Mouse (Mus musculus) adrenal gland, adult (tissue): ENCODE measurements around the gene Csnk1g2.
"Not testable (repeated sequence)": the region's sequence is repeated elsewhere in the genome, so short reads cannot be mapped to it uniquely, and the experiment has no call there.

ENCODE experiments used
- DNase-seq, 2 experiments: peaks; one replicate each; pipeline ENCODE4 v3.0.0; 2022 to 2023; ENCODE audit warnings: low spot score in 1 of 2; ENCODE audit not compliant: inconsistent age in 2 of 2

Gene Csnk1g2

DNA sequence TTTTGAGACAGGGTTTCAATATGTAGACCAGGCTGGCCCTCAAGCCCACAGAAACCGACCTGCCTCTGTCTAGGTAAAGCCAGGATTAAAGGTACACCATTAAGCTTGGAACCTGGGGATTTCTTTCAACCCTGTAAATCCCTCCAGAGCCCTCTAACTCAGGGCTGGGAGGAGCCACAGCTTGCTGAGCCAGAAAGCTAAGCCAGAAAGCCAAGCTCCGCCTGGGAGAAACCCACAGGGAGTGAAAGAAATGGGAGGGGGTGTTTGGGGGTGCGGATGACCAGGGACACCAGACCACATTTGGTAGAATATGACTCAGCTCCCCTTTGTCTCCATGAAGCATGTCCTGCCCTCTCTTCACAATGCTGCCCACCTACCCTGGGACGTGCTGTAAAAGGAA, 26.3 kb upstream of the Csnk1g2 start:
- no peak for DNase-seq

DNA sequence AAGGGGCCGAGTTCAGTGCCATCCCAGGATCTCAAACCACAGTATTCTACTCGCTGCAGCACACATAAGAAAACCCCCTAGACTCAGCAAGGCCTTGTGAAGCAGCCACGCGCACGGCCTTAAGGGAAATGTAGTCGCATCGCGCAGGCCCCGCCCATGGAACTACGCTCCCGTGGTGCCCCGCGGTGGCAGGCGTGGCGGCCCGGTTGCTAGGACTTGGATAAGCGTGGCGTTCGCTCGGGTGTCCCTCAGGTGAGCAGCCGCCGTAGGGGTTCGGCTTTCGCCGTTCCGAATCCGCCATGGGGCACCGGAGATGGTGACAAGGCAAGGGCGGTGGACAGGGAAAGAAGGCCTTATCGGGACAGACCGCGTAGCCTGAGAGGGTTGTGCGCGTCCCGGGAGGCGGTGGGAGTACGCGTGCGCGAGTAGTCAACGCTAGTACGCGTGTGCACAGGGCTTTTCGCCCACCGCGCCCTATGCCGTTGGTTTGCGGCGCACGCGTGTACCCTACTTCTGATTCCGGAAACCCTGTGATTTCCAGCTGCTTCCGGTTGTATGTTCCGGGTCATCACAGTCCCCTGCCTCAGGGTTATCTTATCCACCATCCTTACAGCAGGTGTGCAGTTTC, 19.8 kb upstream of the Csnk1g2 start, which contains the start of the genes Scamp4 and Adat3:
Scamp4 (plus strand) TSS at position 175 of the 628 bp plus-strand sequence.
Adat3 (plus strand) TSS at position 183 of the 628 bp plus-strand sequence.
- peak; percentile 95 to 99 for DNase-seq

DNA sequence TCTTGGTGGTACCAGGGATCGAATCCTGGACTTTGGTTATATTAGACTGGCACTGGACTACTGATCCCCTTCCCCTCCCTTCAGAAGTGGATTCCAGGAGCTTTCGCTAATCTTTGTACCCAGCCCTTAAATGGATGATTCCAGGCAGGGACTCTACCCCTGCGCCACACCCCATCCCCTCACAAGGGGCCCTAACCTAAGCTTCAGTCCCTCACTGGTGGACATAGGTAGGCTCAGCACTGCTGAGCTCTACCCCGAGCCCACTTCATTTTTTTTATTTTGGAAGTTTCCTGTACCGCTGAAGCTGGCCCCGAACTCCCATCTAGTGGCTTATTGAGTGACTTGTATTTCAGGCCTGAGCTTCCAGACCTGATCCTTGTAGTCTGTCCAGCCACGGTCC, 19.3 kb upstream of the Csnk1g2 start:
- no peak for DNase-seq

DNA sequence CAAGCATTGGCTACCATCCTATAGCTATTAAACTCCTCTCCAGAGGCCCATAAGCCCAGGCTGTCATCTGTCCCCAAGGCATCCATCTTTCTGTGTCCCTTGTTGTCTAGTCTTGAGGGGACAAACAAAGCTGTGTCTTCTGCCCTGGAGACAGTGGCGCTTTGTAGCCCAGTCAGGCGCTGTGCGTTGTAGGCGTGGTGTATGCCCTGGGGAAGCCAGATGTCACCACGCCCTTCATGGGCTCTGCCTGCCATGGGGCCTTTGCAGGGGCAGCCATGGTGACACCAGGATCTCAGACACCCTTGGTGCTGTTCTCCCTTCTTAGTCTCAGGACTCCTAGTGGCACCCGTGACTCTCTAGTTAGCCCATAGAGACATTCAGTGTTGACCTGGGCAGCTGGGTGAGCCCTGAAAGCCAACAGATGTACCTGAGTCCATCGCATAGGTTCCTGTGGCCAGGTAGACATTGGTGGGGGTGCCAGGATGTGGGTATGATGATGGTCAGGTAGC, 18.6 kb upstream of the Csnk1g2 start:
- DNase-seq: no peak

DNA sequence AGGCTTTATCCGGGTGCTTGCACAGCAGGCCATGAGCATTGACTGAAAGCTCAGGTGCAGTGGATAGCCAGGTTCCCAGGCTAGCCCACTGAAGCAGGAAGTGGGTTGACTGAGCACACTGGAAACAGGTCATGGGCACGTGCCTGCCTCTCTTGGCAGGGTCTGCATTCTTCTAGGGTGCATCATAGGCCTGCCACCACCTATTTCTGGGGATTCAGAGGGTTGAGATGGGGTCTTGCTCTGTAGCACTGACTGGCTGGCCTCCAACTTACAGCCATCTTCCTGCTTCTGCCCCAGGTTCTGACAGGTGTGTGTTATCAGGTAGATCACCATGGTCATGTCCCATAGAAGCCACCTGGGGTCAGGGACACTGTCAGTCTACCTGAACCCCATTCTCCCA, 17.6 kb upstream of the Csnk1g2 start:
- no peak for DNase-seq

DNA sequence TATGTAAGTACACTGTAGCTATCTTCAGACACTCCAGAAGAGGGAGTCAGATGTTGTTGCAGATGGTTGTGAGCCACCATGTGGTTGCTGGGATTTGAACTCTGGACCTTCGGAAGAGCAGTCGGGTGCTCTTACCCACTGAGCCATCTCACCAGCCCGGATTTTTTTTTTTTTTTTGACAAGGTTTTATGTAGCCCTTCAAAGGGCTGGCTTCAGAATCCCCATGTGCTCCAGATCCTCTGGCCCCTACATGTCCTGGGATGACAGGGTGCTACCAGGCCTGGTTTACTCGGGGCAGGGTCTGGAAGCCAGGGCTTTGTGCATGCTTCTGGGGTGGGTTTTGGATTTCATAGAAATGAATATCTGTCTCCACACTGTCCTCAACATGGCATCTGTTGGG, 16.9 kb upstream of the Csnk1g2 start, which contains the start of gene Gm49322:
Gm49322 (plus strand) TSS at position 301 of the 400 bp plus-strand sequence.
- not testable (repeated sequence) for DNase-seq

DNA sequence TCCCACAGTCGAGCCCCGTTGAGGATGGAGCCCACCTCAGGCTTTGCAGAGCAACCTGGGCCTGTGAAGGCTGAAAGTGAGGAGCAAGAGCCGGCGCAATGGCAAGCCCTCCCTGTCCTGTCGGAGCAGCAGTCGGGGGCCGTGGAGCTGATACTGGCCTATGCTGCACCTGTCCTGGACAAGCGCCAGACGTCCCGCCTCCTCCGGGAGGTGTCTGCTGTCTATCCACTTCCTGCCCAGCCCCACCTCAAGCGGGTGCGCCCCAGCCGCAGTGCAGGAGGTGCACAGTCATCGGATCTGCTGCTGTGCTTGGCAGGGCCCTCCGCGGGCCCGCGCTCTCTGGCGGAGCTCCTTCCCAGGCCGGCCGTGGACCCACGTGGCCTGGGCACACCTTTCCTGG, 16.3 kb upstream of the Csnk1g2 start:
- DNase-seq: no peak

DNA sequence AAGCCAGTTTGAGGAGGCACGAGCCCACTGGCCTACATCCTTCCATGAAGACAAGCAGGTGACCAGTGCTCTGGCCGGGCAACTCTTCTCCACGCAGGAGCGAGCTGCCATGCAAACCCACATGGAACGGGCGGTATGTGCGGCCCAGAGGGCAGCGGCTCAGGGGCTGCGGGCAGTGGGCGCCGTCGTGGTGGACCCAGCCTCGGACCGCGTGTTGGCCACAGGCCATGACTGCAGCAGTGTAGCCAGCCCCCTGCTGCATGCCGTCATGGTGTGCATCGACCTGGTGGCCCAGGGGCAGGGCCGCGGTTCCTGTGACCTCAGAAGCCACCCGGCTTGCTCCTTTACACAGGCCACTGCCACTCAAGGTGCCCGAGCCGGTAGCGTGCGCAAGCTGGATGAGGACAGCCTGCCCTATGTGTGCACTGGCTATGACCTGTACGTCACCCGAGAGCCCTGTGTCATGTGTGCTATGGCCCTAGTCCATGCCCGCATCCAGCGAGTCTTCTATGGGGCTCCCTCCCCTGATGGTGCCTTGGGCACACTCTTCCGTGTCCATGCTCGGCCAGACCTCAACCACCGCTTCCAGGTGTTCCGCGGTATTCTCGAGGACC, 15.8 kb upstream of the Csnk1g2 start:
- DNase-seq: no peak

DNA sequence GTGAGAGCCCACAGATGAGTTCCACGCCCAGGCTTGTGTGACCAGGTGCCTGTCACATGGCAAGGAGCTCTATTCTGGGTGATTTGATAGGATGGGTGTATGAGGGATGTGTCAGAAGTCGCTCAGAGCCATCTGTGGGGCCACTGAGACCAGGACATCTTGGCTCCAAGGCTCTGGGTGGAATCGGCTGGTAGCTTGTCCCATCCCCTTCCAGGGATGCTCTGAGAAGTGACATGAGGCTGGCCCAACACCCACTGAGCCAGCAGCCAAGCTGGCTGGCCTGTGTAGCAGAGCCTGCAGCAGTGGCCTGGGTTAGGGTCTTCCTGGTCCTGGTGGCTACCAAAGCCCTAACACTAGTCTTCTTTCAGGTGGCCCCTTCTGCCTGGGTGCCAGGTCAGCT, 14.2 kb upstream of the Csnk1g2 start:
- no peak for DNase-seq

DNA sequence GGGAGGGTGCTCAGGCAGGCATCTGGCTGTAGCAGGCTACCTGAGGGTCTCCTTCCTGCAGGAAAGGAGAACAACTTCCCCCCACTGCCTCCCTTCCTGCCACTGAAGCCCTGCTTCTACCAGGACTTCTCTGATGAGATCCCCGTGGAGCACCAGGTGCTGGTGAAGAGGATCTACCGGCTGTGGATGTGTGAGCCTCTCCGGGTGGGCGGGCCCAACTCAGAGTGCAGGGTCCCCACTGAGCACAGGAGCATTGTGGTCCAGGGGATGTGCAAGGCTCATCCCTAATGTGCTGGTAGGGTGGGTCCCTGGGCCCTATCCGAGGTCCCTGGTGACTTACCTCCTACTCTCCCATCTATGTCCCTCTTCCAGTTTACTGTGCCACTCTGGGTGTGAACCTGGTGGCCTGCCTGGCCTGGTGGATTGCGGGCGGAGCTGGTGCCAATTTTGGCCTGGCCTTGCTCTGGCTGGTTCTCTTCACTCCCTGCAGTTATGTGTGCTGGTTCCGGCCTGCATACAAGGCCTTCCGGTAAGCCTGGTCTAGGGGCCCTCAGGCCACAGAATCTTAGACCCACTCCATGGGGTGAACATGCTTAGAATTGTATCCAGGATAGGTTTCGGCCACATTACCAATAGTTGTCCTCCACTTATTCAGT, 13.2 kb upstream of the Csnk1g2 start:
- no peak for DNase-seq

DNA sequence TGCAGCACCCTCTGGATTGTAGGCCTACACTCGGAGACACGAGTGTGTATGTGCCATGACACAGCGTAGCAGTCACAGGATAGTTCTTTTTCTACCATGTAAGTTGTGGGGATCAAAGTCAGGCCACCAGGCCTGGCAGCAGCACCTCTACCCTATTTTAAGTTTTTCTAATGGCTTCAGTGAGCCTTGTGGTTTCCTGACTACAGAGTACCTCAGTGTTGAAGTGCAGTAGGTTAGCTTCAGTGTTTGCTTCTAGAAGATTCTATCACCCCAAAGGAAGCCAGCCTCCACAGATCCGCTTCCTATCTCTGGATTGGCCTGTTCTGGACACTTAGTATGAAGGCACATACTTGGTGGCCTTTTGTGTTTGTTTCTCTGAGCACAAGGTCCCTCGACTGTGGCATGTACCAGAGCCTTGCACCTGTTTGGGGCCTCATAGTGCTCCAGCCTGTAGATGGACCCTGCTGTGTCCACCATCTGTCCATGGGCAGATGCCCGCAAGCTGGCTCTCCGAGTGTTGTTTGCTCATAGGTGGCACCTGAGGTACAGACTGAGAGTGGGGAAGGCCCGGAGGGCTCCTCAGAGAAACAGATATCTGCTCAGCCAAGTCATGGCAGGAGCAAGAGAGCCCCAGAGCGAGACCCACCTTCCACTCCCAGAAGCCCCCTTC, 12.4 kb upstream of the Csnk1g2 start:
- DNase-seq: no peak

DNA sequence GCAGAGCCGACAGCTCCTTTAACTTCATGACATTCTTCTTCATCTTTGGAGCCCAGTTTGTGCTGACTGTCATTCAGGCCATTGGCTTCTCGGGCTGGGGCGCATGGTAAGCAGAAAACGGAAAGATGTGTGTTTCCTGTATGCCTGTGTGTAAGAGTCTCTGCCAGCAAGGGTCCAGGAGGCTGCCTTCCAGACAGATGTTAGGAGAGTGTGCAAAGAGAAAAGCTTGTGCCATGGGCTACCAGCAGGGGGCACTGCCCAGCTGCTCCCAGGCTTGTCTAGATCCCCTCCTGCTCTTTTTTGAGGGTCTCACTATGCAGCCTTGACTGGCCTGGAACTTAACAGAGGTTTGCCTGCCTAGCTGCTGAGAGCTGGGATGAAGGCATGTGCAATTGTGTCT, 11.6 kb upstream of the Csnk1g2 start:
- DNase-seq: peak; percentile 52 to 81

DNA sequence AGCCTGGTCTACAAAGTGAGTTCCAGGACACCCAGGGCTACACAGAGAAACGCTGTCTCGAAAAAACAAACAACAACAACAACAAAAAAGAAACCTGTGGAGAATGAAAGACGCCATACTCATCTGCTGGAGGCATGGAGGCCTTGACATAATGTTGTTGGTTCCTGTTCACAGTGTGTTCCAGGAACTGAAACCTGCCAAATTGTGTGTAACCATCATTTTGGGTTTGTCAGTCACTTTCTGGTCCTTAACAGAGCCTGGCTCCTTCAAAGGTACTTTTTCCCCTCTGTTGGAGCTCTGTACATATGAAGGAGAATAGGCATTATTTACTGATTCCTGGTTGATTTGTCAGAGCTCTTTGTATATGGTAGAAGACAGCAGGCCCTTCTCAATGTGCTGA, 10.7 kb upstream of the Csnk1g2 start:
- no peak for DNase-seq

DNA sequence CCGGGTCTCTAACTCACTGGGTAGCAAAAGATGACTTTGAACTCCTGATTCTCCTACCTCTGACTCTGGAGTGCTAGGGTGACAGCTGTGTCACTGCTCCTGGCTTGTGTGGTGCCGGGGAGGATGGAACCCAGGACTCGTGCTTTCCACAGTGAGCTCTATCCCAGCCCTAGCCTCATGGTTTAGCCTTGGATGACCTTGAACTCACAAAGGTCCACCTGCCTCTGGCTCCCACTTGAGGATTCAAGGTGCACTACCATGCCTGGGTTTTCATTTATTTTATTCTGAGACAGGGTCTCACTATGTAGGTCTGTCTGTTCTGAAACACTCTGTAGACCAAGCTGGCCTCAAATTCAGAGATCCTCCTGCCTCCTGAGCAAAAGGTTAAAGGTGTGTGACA, 8.8 kb upstream of the Csnk1g2 start:
- no peak for DNase-seq

DNA sequence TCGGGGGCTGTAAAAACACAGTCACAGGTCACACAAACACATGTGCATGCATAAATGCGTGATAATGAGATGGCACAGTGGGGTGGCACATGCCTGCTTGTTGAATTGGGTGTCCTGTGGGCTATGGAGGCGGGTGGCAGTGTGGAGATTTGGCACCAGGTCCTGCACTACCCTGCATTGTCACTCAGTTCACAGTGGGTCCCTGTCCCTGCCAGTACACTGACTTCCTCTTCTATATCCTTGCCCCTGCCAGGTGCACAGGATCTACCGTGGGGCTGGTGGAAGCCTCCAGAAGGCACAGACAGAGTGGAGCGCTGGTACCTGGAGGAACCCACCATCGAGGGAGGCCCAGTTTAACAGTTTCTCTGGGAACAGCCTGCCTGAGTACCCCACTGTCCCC, 8.3 kb upstream of the Csnk1g2 start:
- DNase-seq: no peak

DNA sequence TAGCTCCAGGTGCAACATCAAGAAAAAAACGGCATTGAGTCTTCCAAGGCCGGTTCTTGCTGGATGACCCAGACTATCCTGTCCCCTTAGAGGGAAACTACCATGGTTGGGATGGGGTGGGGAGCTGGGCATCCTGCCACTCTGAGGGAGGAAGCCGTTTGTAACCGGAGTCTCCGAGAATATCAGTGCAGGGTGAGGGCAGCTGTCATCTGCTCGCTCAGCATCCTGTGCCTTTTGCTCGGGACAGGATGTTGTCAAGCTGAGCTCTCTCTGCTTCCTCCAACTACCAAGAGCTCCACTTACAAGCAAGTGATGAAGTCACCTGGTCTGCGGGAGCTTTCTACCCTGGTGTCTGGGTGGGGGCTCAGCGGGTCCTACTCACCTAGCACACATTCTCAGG, 4.5 kb upstream of the Csnk1g2 start:
- peak; percentile 62 to 75 for DNase-seq

DNA sequence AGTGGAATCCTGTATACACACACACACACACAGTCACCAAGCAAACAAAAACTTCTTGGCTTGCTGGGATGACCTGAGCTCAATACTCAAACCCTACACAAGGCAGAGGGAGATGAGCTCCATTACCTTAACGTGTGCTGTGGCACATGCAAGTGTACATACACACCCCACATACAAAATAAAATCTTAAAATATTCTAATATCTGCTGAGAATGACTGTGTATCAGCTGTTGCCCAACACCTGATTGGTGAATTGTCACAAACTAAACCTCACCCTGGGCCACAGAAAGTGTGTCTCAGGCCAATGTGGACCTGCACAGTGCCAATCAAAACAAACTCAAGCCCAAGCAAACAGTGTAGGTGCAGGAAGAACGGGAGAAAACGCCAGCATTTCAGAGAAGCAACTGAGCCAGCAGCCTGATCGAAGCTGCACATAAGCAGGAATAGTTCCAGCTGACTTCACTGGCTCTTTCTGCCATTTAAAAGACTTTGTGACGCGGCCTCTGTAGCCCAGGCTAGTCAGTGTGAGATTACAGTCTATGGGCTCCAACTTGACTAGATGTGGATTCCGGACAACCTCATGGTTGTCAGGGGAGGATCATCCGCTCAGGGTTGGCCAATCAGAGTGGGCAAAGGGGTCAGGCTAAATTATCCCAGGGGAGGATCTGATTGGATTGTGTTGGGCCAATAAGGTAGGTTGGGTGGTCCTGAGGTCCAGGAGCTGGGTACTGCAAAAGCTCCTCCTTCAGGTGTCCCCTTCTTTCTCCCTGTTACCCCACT, 3.0 kb upstream of the Csnk1g2 start:
- no peak for DNase-seq

DNA sequence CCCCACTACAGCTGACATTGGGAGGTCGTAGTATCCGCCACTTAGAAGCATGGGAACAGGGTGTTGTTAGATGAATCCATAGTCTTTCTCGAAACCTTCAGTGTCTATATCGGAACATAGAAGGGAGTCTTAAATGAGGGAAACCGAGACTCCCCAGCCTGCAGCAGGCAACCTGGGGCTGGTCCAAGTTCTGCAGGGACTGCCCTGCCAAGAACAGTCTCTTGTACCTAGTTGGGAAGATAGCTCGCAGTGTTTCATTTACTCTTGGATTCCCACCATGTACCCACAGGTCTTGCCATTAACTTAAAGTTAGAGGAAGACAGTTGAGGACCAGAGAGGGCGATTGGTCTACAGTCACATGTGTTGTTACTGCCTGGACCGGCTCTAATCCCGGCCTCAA, 2.3 kb upstream of the Csnk1g2 start:
- DNase-seq: no peak

DNA sequence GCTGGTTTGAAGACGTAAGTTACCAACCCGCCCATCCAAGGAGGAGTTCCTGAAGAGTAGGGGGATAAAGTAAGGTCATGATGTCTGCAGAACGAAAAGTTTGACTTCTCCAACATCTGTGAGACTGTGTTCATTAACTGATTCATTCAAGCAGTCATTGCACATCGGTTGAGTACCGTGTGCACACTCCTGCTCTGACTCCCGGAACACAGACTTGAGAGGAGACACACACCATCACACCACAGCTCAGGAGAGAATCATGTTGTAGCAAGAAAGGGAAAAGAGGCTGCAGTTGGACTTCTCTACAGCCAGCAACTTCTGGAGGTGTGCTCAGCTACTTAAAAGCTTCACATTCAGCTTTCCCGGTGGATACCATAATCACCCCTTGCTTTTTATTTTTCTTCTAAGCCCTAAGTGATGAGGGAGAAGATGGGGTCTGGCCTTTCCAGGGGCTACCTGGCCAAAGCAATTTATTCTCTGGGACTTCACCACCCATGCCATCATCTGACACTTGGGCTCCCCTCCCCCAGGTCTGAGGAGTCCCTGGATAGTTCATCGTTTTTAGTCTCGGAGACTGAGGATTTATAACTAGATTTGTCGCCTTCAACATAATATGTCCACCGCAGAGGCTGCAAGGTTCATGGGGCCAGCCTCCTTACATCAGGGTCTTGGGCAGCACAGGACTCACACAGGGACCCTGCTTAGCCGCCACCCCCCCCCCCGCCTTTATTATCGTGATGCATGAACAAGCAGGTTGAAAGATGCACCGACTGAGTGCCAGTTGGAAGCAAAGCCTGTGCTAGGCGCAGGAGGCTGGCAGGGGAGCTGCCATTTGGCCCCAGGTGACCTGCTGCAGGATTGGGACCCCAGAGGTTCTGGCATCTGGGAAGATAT, 1.6 kb upstream of the Csnk1g2 start:
- DNase-seq: peak; percentile 50 to 51

DNA sequence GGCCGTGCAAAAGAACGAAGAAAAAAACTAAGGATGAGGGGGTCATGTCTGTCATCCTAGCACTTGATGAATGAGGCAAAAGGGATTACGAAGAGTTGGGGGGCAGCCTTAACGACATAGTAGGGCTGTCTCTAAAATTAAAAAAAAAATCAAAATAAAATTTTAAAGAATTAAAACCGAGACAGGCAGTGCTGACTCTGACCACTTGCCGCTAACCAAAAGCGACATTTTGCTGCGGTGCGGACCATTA, 1.0 kb upstream of the Csnk1g2 start:
- DNase-seq: no peak
